Mouse (Mus musculus) kidney, adult 2 months (tissue): ENCODE results near the gene Snrpf. TPM values are rescaled to one million over a fixed set of nuclear protein-coding genes. Genes with fewer than 3 reads are reported as not detected.

Source experiments
- DNase-seq: peaks from one replicate; pipeline ENCODE4 v3.0.0; 2021
- H3K27ac ChIP-seq: fragments of 200-500 bp; 2 replicates; pipeline ENCODE4 v1.5.1; 2012; ENCODE audit warnings: low read depth, low read length, control low read depth, inconsistent platforms; ENCODE audit not compliant: insufficient read depth
- H3K27me3 ChIP-seq: fragments of 200-500 bp; replicated peaks from 2 replicates; pipeline ENCODE4 v1.6.1; 2012; ENCODE audit warnings: mild to moderate bottlenecking, moderate library complexity, low read length, inconsistent platforms; ENCODE audit not compliant: control insufficient read depth, insufficient read depth
- H3K36me3 ChIP-seq: fragments of 200-500 bp; 2 replicates; pipeline ENCODE4 v1.6.1; 2012; ENCODE audit warnings: mild to moderate bottlenecking, moderate library complexity, low read length, inconsistent platforms; ENCODE audit not compliant: control insufficient read depth, insufficient read depth
- H3K4me1 ChIP-seq: fragments of 200-500 bp; 2 replicates; pipeline ENCODE4 v1.6.1; 2011; ENCODE audit warnings: low read length; ENCODE audit not compliant: control insufficient read depth, insufficient read depth
- H3K4me3 ChIP-seq: fragments of 200-500 bp; 2 replicates; pipeline ENCODE4 v1.5.1; 2011; ENCODE audit warnings: mild to moderate bottlenecking, low read depth, low read length, control low read depth; ENCODE audit not compliant: insufficient read depth
- CTCF ChIP-seq: fragments of 200-500 bp; conservative IDR thresholded peaks from 2 replicates; pipeline ENCODE4 v1.5.1; 2011; ENCODE audit warnings: low read depth, mild to moderate bottlenecking, control low read depth, low read length, moderate library complexity, mixed read lengths; ENCODE audit not compliant: insufficient read depth, insufficient read length
- POLR2A ChIP-seq: fragments of 200-500 bp; IDR thresholded peaks from one replicate; pipeline ENCODE4 v1.6.1; 2011; ENCODE audit warnings: low read depth, low read length, control low read depth
- WGBS: fragments of 180-500 bp; shearing (Covaris S2); methylation state at CpG from one replicate; pipeline ENCODE4 v1.1.7; 2018; 5-methylcytosine and 5-hydroxymethylcytosine counted together
- polyA plus RNA-seq: library from polyadenylated mRNA; depleted of rRNA; stranded (reverse); fragments of >200 nt; gene quantifications from 2 replicates; pipeline ENCODE4 v1.2.3, GENCODE M21; 2012

Gene Snrpf
- polyA plus RNA-seq, 1 experiment = 30.8 TPM

- no peak for DNase-seq
- no peak overlapping the region for H3K27ac ChIP-seq
- no peak overlapping the region for H3K4me3 ChIP-seq
- H3K36me3 ChIP-seq = no peaks in the 10 kb centered on the region
- no peak for TF ChIP-seq CTCF
- TF ChIP-seq POLR2A = no peak
- no peaks in the 10 kb centered on the region for H3K4me1 ChIP-seq
- H3K27me3 ChIP-seq = no peaks in the 10 kb centered on the region
- WGBS = 98% methylated on average over 1 of the region's 1 CpGs
Observed at GRCm38 (mm10) chr10:93603256-93603655, 13.8 kb upstream of the Snrpf start.

GRCm38 (mm10) chr10:93602309-93602708, 12.8 kb upstream of the Snrpf start:
- 92% methylated on average over 5 of the region's 5 CpGs for WGBS
- Histone ChIP-seq H3K36me3 (no peaks in the 10 kb centered on the region), H3K4me3 (no peak overlapping the region), H3K27ac (no peak overlapping the region), H3K27me3 (no peaks in the 10 kb centered on the region), H3K4me1 (no peaks in the 10 kb centered on the region)
- TF ChIP-seq CTCF (no peak), POLR2A (no peak)
- no peak for DNase-seq

GRCm38 (mm10) chr10:93596641-93597040, 7.1 kb upstream of the Snrpf start:
- WGBS = 84% methylated on average over 3 of the region's 3 CpGs
- Histone ChIP-seq H3K27me3 (no peaks in the 10 kb centered on the region), H3K4me1 (no peaks in the 10 kb centered on the region), H3K4me3 (no peak overlapping the region), H3K27ac (no peak overlapping the region), H3K36me3 (no peaks in the 10 kb centered on the region)
- DNase-seq = no peak
- TF ChIP-seq POLR2A (no peak), CTCF (no peak)

- no peaks in the 10 kb centered on the region for H3K36me3 ChIP-seq
- DNase-seq = no peak
- H3K27ac ChIP-seq = no peak overlapping the region
- H3K4me1 ChIP-seq = no peaks in the 10 kb centered on the region
- 53% methylated on average over 4 of the region's 4 CpGs for WGBS
- no peak overlapping the region for H3K4me3 ChIP-seq
- no peak for TF ChIP-seq CTCF
- no peak for TF ChIP-seq POLR2A
- no peaks in the 10 kb centered on the region for H3K27me3 ChIP-seq
Observed at GRCm38 (mm10) chr10:93595831-93596230, 6.3 kb upstream of the Snrpf start.

- peak; percentile 90 for DNase-seq
- WGBS = under 1% methylated on average over 22 of the region's 22 CpGs
- H3K4me3 ChIP-seq = peak overlapping the region; percentile 34
- H3K36me3 ChIP-seq = no peaks in the 10 kb centered on the region
- H3K27me3 ChIP-seq = no peaks in the 10 kb centered on the region
- no peaks in the 10 kb centered on the region for H3K4me1 ChIP-seq
- TF ChIP-seq POLR2A (no peak), CTCF (peak; percentile 80)
- H3K27ac ChIP-seq = no peak overlapping the region
Observed at GRCm38 (mm10) chr10:93594022-93594482, 4.5 kb upstream of the Snrpf start.

- Histone ChIP-seq H3K27me3 (no peaks in the 10 kb centered on the region), H3K4me3 (no peak overlapping the region), H3K4me1 (peaks cover 10% of the 10 kb centered on the region; the same call in 1 of the 2 replicates), H3K36me3 (no peaks in the 10 kb centered on the region), H3K27ac (no peak overlapping the region)
- WGBS = 59% methylated on average over 12 of the region's 12 CpGs
- TF ChIP-seq POLR2A (no peak), CTCF (peak; percentile 33)
- DNase-seq = peak; percentile 34
Observed at GRCm38 (mm10) chr10:93592456-93592855, 3.0 kb upstream of the Snrpf start.

- 1% methylated on average over 11 of the region's 11 CpGs for WGBS
- peaks cover 10% of the 10 kb centered on the region; the same call in 1 of the 2 replicates for H3K4me1 ChIP-seq
- no peaks in the 10 kb centered on the region for H3K36me3 ChIP-seq
- DNase-seq = no peak
- H3K4me3 ChIP-seq = peak overlapping the region; percentile 88
- H3K27me3 ChIP-seq = no peaks in the 10 kb centered on the region
- TF ChIP-seq POLR2A (no peak), CTCF (no peak)
- no peak overlapping the region for H3K27ac ChIP-seq
Observed at GRCm38 (mm10) chr10:93588796-93589195, 710 bp downstream of the Snrpf start.
